Mouse (Mus musculus): ENCODE results near the gene Lrrc2. TPM values are rescaled to one million over a fixed set of nuclear protein-coding genes. Genes with fewer than 3 reads are reported as not detected.
A peak's percentile ranks its signal among the peaks of the same experiment; 100 is the strongest.

Gene Lrrc2
- polyA plus RNA-seq, 1 experiment: 11.9 TPM

GRCm38 (mm10) chr9:110909371-110909967 lies 41.9 kb upstream of the Lrrc2 start:
- Histone ChIP-seq H3K4me3 (ENCODE audit: low read depth, low read length) (no peak overlapping the region), H3K4me1 (ENCODE audit: control insufficient read depth, insufficient read depth, low read length) (no peaks in the 10 kb centered on the region), H3K27me3 (ENCODE audit: control insufficient read depth, insufficient read depth, low read length, poor library complexity, severe bottlenecking) (no peaks in the 10 kb centered on the region), H3K9me3 (replicated peaks; ENCODE audit: control insufficient read depth, insufficient read depth, low read length, poor library complexity, severe bottlenecking) (peaks cover 2% of the 10 kb centered on the region; the same call in 1 of the 2 replicates), H3K36me3 (ENCODE audit: control insufficient read depth, insufficient read depth, low read length, poor library complexity, severe bottlenecking) (no peaks in the 10 kb centered on the region), H3K9ac (ENCODE audit: low read depth, poor library complexity, severe bottlenecking) (no peak overlapping the region), H3K27ac (ENCODE audit: insufficient read depth, low read length) (no peak overlapping the region)
- TF ChIP-seq POLR2A (IDR thresholded peaks at IDR 0.05; ENCODE audit: insufficient read depth, low read length): no peak
- no peak for TF ChIP-seq EP300 (IDR thresholded peaks at IDR 0.05; ENCODE audit: insufficient read depth, low read depth, low read length)
- no peak for TF ChIP-seq CTCF (IDR thresholded peaks at IDR 0.05; ENCODE audit: low read depth, low read length)

DNA sequence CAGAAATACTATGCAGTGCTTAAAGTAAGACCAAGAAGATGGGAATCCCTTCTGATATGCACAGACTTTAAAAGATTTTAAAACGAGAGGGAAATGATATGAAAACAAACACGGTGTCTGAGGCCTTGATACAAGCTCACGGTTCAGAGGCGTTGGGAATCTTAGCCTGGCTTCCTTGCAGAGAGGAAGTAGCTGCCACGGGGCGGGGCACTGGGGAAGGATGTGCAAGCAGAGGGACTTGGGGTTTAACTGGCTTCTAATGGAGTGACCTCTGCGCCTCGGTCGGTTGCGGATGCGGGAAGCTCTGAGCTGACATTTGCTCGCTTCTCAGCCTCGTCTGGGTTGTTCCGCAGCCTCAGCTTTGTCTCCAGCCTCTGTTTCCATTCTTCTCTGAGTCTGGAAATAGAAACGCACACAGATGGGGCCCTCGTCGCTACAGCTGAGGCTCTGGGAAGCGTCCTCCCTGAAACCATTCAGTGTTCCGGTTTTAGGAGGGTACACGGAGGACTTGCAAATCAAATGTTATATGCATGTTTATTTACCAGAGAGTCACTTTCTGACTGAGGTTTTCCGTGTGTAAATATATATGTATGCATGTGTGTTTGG lies 36.6 kb upstream of the Lrrc2 start:
- Histone ChIP-seq H3K9me3 (replicated peaks; ENCODE audit: control insufficient read depth, insufficient read depth, low read length, poor library complexity, severe bottlenecking) (no peaks in the 10 kb centered on the region), H3K4me3 (ENCODE audit: low read depth, low read length) (peak overlapping the region; percentile 28), H3K27me3 (ENCODE audit: control insufficient read depth, insufficient read depth, low read length, poor library complexity, severe bottlenecking) (no peaks in the 10 kb centered on the region), H3K36me3 (ENCODE audit: control insufficient read depth, insufficient read depth, low read length, poor library complexity, severe bottlenecking) (no peaks in the 10 kb centered on the region), H3K9ac (ENCODE audit: low read depth, poor library complexity, severe bottlenecking) (0 out of 2 replicates have a peak overlapping the region, but pooled peaks have one; percentile 8), H3K4me1 (ENCODE audit: control insufficient read depth, insufficient read depth, low read length) (no peaks in the 10 kb centered on the region), H3K27ac (ENCODE audit: insufficient read depth, low read length) (no peak overlapping the region)
- TF ChIP-seq EP300 (IDR thresholded peaks at IDR 0.05; ENCODE audit: insufficient read depth, low read depth, low read length) (no peak), CTCF (IDR thresholded peaks at IDR 0.05; ENCODE audit: low read depth, low read length) (no peak), POLR2A (IDR thresholded peaks at IDR 0.05; ENCODE audit: insufficient read depth, low read length) (no peak)

DNA sequence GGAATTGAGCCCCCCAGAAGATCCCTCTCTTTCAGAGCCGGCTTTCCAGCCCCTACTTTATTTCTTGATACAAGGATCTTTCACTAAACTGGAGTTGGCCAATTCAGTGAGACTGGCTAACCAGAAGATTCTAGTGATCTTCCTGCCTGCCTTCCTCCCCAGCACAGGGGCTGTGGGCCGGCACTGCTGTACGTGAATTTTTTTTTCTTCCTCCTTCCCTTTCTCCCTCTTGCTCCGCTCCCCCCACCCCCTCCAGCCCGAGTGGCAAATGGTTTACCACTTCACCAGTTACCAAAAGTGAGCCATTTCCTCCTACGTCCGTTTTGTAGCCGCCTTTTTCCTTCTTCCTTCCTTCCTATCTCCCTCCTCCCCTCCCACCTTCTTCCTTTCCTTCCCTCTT lies 35.9 kb upstream of the Lrrc2 start:
- Histone ChIP-seq H3K4me3 (ENCODE audit: low read depth, low read length) (no peak overlapping the region), H3K9me3 (replicated peaks; ENCODE audit: control insufficient read depth, insufficient read depth, low read length, poor library complexity, severe bottlenecking) (no peaks in the 10 kb centered on the region)
- TF ChIP-seq EP300 (IDR thresholded peaks at IDR 0.05; ENCODE audit: insufficient read depth, low read depth, low read length): no peak
- no peak for TF ChIP-seq CTCF (IDR thresholded peaks at IDR 0.05; ENCODE audit: low read depth, low read length)
- TF ChIP-seq POLR2A (IDR thresholded peaks at IDR 0.05; ENCODE audit: insufficient read depth, low read length): no peak

GRCm38 (mm10) chr9:110916786-110917185 lies 34.6 kb upstream of the Lrrc2 start, which contains the start of gene Fam240a:
Gene Fam240a, minus strand, starts transcription at chr9:110916861.
- Histone ChIP-seq H3K9ac (ENCODE audit: low read depth, poor library complexity, severe bottlenecking) (peak within 1 kb of the TSS; percentile 21), H3K36me3 (ENCODE audit: control insufficient read depth, insufficient read depth, low read length, poor library complexity, severe bottlenecking) (no peaks in the 10 kb centered on the region)

More for the DNA sequence above, 35.9 kb upstream of the Lrrc2 start:
- H3K27ac ChIP-seq (ENCODE audit: insufficient read depth, low read length): no peak overlapping the region
- peak overlapping the region; percentile 21; the same call in 1 of the 2 replicates for H3K9ac ChIP-seq (ENCODE audit: low read depth, poor library complexity, severe bottlenecking)
- no peaks in the 10 kb centered on the region for H3K27me3 ChIP-seq (ENCODE audit: control insufficient read depth, insufficient read depth, low read length, poor library complexity, severe bottlenecking)
- no peaks in the 10 kb centered on the region for H3K4me1 ChIP-seq (ENCODE audit: control insufficient read depth, insufficient read depth, low read length)
- no peaks in the 10 kb centered on the region for H3K36me3 ChIP-seq (ENCODE audit: control insufficient read depth, insufficient read depth, low read length, poor library complexity, severe bottlenecking)

GRCm38 (mm10) chr9:110920665-110921419 lies 30.5 kb upstream of the Lrrc2 start:
- no peaks in the 10 kb centered on the region for H3K27me3 ChIP-seq (ENCODE audit: control insufficient read depth, insufficient read depth, low read length, poor library complexity, severe bottlenecking)
- TF ChIP-seq POLR2A (IDR thresholded peaks at IDR 0.05; ENCODE audit: insufficient read depth, low read length): no peak
- no peak for TF ChIP-seq CTCF (IDR thresholded peaks at IDR 0.05; ENCODE audit: low read depth, low read length)
- TF ChIP-seq EP300 (IDR thresholded peaks at IDR 0.05; ENCODE audit: insufficient read depth, low read depth, low read length): no peak
- H3K4me1 ChIP-seq (ENCODE audit: control insufficient read depth, insufficient read depth, low read length): no peaks in the 10 kb centered on the region
- no peak overlapping the region for H3K9ac ChIP-seq (ENCODE audit: low read depth, poor library complexity, severe bottlenecking)
- H3K4me3 ChIP-seq (ENCODE audit: low read depth, low read length): no peak overlapping the region
- H3K9me3 ChIP-seq (replicated peaks; ENCODE audit: control insufficient read depth, insufficient read depth, low read length, poor library complexity, severe bottlenecking): no peaks in the 10 kb centered on the region
- H3K36me3 ChIP-seq (ENCODE audit: control insufficient read depth, insufficient read depth, low read length, poor library complexity, severe bottlenecking): no peaks in the 10 kb centered on the region
- no peak overlapping the region for H3K27ac ChIP-seq (ENCODE audit: insufficient read depth, low read length)

More at GRCm38 (mm10) chr9:110916786-110917185, 34.6 kb upstream of the Lrrc2 start, which contains the start of gene Fam240a:
- Histone ChIP-seq H3K9me3 (replicated peaks; ENCODE audit: control insufficient read depth, insufficient read depth, low read length, poor library complexity, severe bottlenecking) (no peaks in the 10 kb centered on the region), H3K4me1 (ENCODE audit: control insufficient read depth, insufficient read depth, low read length) (no peaks in the 10 kb centered on the region), H3K4me3 (ENCODE audit: low read depth, low read length) (peak within 1 kb of the TSS; percentile 15), H3K27ac (ENCODE audit: insufficient read depth, low read length) (no peak within 1 kb of the TSS), H3K27me3 (ENCODE audit: control insufficient read depth, insufficient read depth, low read length, poor library complexity, severe bottlenecking) (no peaks in the 10 kb centered on the region)
- TF ChIP-seq CTCF (IDR thresholded peaks at IDR 0.05; ENCODE audit: low read depth, low read length) (no peak), POLR2A (IDR thresholded peaks at IDR 0.05; ENCODE audit: insufficient read depth, low read length) (no peak), EP300 (IDR thresholded peaks at IDR 0.05; ENCODE audit: insufficient read depth, low read depth, low read length) (no peak)
